Mouse (Mus musculus) urinary bladder, postnatal 10 days (tissue): ENCODE data around the gene Traip.

ENCODE experiments used
- DNase-seq: peaks from one replicate; pipeline ENCODE4 v3.0.0; 2022; ENCODE audit warnings: low spot score

Gene Traip

GRCm38 (mm10) chr9:107949922-107950235, at the start of gene Traip:
TSS of gene Traip (plus strand) at chr9:107950136.
- DNase-seq = no peak

GRCm38 (mm10) chr9:107900840-107901626, 48.9 kb upstream of the Traip start:
- DNase-seq = no peak

GRCm38 (mm10) chr9:107901627-107901914, 48.4 kb upstream of the Traip start:
- no peak for DNase-seq

GRCm38 (mm10) chr9:107904726-107905125, 45.2 kb upstream of the Traip start:
- no peak for DNase-seq

- no peak for DNase-seq
Measured at GRCm38 (mm10) chr9:107906252-107906966, 43.5 kb upstream of the Traip start, which contains the start of gene Mst1r. TSS of gene Mst1r (plus strand) at chr9:107906873.

GRCm38 (mm10) chr9:107906967-107907800, 42.8 kb upstream of the Traip start:
- DNase-seq = no peak

GRCm38 (mm10) chr9:107907801-107908120, 42.2 kb upstream of the Traip start:
- DNase-seq = no peak

GRCm38 (mm10) chr9:107908410-107909158, 41.4 kb upstream of the Traip start:
- no peak for DNase-seq

GRCm38 (mm10) chr9:107910025-107910769, 39.7 kb upstream of the Traip start:
- DNase-seq = no peak

- DNase-seq = no peak
Measured at GRCm38 (mm10) chr9:107914764-107915420, 35.0 kb upstream of the Traip start.

- no peak for DNase-seq
Measured at GRCm38 (mm10) chr9:107917895-107918608, 31.9 kb upstream of the Traip start.

- DNase-seq = no peak
Measured at GRCm38 (mm10) chr9:107918884-107919283, 31.1 kb upstream of the Traip start.

- DNase-seq = no peak
Measured at GRCm38 (mm10) chr9:107919441-107919840, 30.5 kb upstream of the Traip start.

GRCm38 (mm10) chr9:107923021-107923420, 26.9 kb upstream of the Traip start:
- no peak for DNase-seq

GRCm38 (mm10) chr9:107923956-107924355, 26.0 kb upstream of the Traip start:
- DNase-seq = no peak

- no peak for DNase-seq
Measured at GRCm38 (mm10) chr9:107925251-107925650, 24.7 kb upstream of the Traip start.

- no peak for DNase-seq
Measured at GRCm38 (mm10) chr9:107926920-107927420, 23.0 kb upstream of the Traip start.

- no peak for DNase-seq
Measured at GRCm38 (mm10) chr9:107927749-107928148, 22.2 kb upstream of the Traip start.

GRCm38 (mm10) chr9:107928169-107928568, 21.8 kb upstream of the Traip start, which contains the start of gene Actl11:
TSS of gene Actl11 (plus strand) at chr9:107928469.
- no peak for DNase-seq

GRCm38 (mm10) chr9:107932221-107932620, 17.7 kb upstream of the Traip start:
- no peak for DNase-seq
